Mouse (Mus musculus) layer of hippocampus, postnatal 10 days (tissue): ENCODE results near the gene Cd209c. TPM values are rescaled to one million over a fixed set of nuclear protein-coding genes. Genes with fewer than 3 reads are reported as not detected.

ENCODE experiments used
- DNase-seq, 2 experiments: peaks; one replicate each; pipeline ENCODE4 v3.0.0; 2021; ENCODE audit warnings: low spot score in 2 of 2
- long read RNA-seq: library from polyadenylated mRNA; stranded (forward); transcript quantifications from one replicate; pipeline ENCODE4 v2.0.0, GENCODE M21; 2023
- total RNA-seq, 2 experiments: library from RNA; stranded (reverse); gene quantifications; 2 replicates each; pipeline ENCODE4 v1.2.3; 2021

Cd209c gene
- under 1 TPM in 1 of 2 experiments, not detected in 1; 0.42 TPM for total RNA-seq
- long read RNA-seq, result 0 reads

GRCm38 (mm10) chr8:3954646-3955045 lies at the start of gene Cd209c:
Gene Cd209c (minus strand): TSS chr8:3954746.
- DNase-seq, result no peak

- DNase-seq, result no peak
These were observed 39.7 kb upstream of the Cd209c start for GRCm38 (mm10) chr8:3994219-3994618.

GRCm38 (mm10) chr8:3956037-3956436 lies 1.5 kb upstream of the Cd209c start:
- DNase-seq, result no peak

- no peak for DNase-seq
These were observed 14.5 kb downstream of the Cd209c start for GRCm38 (mm10) chr8:3940023-3940422.

- DNase-seq, result no peak
These were observed 27.8 kb downstream of the Cd209c start, which contains the start of gene Cd209b for GRCm38 (mm10) chr8:3926744-3927143. Gene Cd209b (minus strand): TSS chr8:3926844.

Other genes starting within 250 kb of the Cd209c start
- gene Clec4g, start 234.1 kb downstream of the Cd209c start, total RNA-seq, result not detected
- gene Cd209a, start 205.8 kb downstream of the Cd209c start, total RNA-seq, result not detected
- not detected for gene Cd209e, start 100.4 kb downstream of the Cd209c start, total RNA-seq
- not detected for gene Cd209d, start 76.2 kb downstream of the Cd209c start, total RNA-seq
- gene Cd209b, start 27.9 kb downstream of the Cd209c start, total RNA-seq, result under 1 TPM in 1 of 2 experiments, not detected in 1; 0.69 TPM
- under 1 TPM in 1 of 2 experiments, not detected in 1; 0.23 TPM for gene Cd209f, start 151.1 kb upstream of the Cd209c start, total RNA-seq
- not detected for gene Cd209g, start 179.4 kb upstream of the Cd209c start, total RNA-seq
- 100 to 1,000 TPM; 137 TPM for gene Evi5l, start 211.8 kb upstream of the Cd209c start, total RNA-seq